Mouse (Mus musculus): ENCODE measurements around the gene Vegfd.

Gene Vegfd

DNA sequence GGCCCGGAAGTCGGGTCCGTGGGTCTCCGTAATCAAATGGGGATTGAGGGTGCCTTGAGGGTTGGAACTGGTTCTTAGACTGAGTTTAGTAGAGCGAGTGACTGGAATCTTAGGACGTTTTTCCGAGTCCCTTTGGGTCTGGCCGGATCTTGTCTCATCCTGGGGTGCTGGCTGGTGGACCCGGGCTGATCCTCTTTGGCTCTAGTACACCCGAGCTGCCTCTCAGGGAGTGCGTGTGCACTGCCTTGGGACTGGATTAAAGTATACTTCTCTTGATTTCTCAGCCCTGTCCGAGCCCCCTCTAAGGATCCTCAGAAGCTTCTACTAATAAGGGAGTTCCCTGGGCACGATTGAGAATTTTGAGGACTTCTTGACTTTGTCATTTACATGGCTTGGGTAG, 46.8 kb downstream of the Vegfd start:
- no peak for DNase-seq (ENCODE audit: low read depth, low spot score)

DNA sequence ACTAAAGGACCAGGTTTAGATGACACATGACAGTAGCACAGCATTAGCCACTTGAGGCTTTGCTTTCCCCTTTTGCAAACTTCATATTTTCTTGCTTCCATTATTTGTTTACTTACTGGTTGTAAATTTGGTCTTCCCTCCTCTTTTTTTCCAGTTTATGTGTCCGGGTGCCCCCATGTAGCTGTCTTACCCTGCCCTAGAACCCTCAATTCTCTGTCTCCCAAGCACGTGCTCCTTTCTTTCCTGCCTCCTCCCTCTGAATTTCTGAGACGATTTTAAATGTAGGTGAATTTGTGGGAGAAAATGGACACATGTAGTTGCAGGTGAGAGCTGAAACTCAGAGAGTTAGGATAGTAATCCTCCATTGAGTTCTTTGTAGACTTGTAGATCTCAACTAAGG, 47.3 kb downstream of the Vegfd start:
- DNase-seq (ENCODE audit: low read depth, low spot score): no peak

DNA sequence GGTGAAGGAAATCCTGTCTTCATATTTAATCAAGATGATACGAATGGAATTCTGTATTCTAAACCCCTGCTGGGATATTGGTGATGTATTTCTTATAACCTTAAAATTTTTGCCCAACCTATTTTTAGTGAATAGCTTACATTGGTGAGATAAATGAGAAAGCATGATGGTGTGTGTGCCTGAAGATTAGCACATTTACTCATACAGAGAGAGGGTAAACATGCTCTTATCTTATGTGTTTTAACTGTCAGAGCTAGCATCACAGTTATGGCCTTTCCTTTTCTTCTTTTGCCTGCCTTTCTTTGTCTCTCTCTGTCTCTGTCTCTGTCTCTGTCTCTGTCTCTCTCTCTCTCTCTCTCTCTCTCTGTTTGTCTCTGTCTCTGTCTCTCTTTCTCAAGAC, 51.6 kb downstream of the Vegfd start:
- DNase-seq (ENCODE audit: low read depth, low spot score): no peak

DNA sequence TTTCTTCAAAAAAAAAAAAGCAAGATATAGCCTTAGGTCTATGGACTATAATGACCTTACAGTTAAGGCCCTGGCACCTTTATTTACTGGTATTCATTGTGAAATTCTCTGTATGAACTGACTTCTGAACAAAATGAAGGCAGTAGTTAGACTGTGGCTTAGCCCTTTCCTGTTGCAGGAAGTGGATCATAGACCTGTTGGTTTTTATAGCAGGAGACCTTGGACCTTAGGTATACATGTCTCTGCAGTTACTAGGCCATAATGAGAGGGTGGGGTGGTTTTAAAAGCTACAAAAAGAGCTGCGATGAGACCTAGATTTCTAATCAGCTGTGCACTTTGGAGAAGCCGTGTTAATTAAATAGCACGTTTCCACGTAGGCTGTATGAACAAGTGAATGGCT, 54.1 kb downstream of the Vegfd start:
- DNase-seq (ENCODE audit: low read depth, low spot score): no peak

DNA sequence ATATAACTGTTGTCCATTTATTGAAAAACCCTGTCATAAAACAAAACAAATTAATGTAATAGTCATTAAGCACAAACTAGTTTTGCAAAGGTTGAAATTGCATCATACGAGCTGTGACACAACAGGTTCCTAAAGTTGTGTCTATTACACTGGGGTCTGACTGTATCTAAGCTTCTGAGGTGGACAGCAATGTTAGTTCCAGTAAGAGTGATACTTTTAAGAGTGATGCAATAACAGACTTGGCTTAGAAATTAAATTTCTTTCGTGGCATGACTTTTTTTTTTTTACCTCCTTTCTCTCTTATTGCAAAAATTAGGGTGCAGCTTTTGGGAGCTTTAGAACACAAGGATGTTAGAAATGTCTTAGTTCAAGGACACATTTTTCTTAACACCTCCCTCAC, 55.0 kb downstream of the Vegfd start:
- no peak for DNase-seq (ENCODE audit: low read depth, low spot score)

DNA sequence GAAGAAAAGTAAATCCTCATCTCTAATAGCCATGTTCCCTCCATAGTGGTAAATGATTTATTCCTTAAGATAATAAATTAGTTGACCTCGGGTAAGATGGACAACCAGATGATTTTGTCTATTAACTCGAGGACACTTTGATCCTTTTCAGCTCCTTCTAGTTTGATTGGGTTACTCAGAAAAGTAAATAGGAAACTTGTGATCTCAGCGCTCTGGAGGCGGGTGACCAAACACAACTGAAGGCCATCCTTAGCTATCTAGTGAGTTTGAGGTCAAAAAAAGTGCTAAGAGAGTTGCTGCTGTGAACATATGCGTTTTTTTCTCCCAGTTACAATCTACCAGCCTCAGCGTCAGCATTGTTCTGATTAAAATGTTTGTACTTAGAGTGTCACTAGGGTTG, 57.4 kb downstream of the Vegfd start:
- DNase-seq (ENCODE audit: low read depth, low spot score): no peak

DNA sequence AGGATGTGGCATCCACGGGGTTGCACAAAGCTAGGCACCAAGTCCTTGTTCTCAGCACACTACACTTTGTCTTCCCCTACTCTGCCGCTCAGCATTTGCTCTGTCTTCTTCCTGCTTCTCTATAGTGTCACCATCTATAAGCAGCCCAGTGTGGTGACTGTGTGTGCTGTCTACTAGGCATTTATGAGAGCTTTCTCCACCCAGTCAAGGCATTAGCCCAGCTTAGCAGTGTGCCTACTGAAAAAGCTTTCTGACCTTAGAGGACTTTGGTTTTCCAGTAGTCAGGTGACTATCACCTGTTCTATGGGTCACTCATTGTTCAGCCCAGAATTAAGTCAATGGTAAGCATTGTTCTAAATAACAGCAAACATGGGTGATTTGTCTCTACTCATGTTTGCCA, 58.0 kb downstream of the Vegfd start:
- DNase-seq (ENCODE audit: low read depth, low spot score): no peak

DNA sequence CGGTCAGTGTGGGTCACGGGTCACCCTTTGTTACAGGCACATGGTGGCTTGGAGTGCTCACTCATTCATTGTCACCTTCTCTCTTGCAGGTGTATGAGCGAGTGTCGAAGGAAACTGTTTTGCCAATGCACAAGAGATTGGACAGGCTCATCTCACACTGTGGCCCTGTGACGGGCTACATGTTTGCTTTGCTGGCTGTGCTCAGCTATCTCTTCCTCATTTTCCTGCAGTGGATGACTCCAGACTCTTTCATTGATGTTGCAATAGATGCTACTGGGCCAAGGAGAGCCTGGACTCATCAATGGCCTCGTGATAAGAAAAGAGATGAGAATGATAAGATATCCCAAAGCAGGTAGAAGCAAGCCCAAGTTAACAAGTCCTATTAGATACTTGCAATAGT, 58.4 kb downstream of the Vegfd start:
- no peak for DNase-seq (ENCODE audit: low read depth, low spot score)

DNA sequence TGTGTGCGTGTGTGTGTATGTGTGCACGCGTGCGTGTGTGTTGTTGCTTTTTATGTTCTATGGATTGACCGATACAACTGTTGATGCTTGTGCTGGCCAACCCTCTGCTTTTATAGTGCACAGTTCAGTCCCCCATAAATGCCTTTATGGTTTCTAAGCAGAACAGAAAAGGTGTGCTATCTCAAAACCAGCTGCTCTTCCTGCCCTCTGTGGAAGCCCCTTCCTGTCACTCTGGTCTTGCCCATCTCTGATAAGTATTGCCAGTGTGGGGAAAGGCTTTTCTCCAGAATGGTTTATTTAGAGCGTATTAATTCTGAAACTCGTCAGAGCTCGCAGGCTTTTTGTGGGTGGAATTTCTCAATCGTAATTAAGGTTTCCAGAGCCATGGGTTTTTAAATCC, 59.5 kb downstream of the Vegfd start:
- no peak for DNase-seq (ENCODE audit: low read depth, low spot score)

DNA sequence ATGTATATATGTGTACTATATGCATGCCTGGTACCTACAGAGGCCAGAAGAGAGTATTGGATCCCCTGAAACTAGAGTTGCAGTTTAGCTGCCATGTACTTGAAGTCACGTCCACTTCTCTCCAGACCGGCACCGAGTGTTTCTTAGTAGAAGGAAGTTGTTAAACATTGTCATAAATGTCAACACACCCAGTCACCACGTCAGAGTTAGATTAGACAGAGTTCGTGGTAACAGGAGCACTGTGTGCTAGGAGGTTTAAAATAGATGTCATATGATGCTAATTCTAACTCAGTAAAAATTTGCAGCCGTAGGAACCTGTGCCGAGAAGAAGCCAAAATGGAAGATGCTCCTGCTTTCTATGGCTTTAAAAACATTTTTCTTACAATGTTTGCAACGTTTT, 63.5 kb downstream of the Vegfd start, which contains the start of gene Asb11:
Gene Asb11, plus strand, starts transcription at position 286 of the 400 bp plus-strand sequence.
- DNase-seq (ENCODE audit: low read depth, low spot score): no peak

DNA sequence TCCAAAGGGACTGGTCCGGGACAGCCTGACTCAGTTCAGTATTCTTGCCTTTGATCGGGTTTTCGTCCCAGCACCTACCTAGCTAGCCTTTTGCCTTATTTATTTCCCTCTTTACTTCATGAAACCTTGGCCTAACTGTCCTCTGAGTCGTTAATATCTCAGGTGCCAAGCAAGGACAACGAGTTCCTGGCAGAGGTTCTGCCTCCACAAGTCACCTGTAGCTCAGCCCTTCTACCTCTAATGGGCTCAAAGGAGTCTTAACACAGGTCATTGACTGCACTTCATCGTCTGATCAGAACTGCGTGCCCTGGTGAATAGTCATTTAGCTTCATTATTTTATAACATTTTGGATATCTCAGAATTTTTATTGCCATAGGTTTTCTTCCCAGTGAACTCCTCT, 66.3 kb downstream of the Vegfd start:
- DNase-seq (ENCODE audit: low read depth, low spot score): no peak

DNA sequence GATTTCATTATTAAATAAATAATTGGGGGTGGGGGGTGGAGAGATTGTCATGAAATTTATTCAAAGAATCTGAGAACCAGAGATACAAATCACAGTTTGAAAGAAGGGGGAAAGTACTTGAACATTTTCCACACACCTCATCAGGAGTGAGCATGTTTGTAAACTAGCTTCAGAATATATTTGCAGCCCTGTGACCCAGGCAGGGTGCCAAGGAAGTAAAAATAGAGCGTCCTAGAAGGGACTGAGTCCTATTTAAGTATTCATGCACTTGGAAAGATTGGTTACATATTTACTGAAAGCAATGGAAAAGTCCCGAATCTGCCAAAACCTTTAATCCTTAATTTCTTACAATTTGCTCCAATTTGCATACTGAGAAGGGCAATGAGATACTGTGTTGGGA, 67.0 kb downstream of the Vegfd start:
- no peak for DNase-seq (ENCODE audit: low read depth, low spot score)

DNA sequence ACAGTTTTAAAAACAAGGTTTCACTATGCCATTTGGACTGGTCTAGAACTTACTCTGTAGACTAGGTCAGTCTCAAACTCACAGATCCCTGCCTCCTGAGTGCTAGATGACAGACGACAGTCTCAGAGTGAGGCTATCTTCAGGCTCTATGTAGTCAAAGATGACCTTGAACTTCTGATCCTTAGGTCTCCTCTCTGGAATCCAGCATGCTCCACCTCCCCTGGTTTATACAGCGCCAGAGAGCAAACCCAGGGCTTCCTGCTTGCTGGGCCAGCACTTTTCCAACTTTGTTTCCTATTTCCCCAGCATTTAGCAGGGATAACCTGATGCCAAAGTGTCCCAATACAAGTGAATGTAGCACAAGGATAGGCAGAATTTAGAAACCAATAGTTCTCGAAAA, 67.5 kb downstream of the Vegfd start:
- DNase-seq (ENCODE audit: low read depth, low spot score): no peak

DNA sequence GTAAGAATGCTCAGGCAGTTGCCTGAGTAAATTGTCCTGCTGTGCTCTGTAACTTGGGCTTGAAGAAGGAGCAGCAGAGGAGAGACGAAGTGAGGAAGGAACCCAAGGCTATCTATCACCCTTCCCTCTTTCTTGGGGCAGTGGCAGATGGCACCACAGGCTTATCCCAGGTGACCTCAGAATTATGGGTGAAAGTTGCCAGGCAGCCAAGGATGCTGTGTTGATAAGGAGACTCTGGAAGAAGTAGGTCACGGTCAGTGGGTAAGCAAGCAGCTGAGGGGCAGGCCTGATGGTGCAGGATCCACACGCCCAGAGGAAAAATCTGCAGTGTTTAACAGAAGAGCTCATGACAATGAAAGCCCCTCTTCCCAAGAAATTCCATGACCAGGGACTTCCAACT, 68.1 kb downstream of the Vegfd start:
- DNase-seq (ENCODE audit: low read depth, low spot score): no peak

DNA sequence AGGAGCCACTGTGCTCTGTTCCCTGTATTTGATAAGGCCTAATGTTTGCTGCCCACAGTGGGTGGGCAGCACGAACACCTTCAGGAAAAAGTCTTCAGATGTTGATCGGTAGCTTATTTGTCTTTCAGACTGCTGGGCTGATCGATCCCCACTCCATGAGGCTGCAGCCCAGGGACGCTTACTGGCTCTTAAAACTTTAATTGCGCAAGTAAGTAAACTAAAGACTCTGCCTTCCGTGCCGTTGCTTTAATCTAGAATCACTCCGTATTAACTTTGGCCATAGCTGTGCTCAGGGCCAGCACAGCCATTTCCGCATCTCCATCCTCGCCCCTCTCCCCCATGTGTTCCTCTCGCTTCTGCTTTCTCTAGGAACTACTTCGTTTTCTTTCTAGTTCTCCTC, 72.4 kb downstream of the Vegfd start:
- no peak for DNase-seq (ENCODE audit: low read depth, low spot score)

DNA sequence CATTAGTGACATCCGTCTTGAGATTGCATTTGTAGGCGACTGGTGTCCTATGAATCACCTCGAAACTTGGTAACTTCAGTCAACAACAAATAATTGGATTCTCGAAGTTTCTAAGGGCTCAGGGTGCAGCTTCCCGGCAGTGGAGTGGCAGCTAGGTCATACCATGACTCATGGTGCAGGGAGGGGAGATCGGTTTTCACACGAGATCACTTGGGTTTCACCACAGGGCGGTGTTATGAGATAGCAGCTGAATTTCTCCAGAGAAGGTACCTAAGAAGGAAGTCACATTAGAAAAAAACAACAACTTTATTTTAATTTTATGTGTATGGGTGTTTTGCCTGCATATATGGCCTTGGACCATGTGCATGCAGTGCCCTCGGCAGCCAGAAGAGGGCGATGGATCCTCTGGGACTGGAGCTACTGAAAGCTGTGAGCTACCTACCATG, 73.0 kb downstream of the Vegfd start:
- DNase-seq (ENCODE audit: low read depth, low spot score): peak; percentile 7

DNA sequence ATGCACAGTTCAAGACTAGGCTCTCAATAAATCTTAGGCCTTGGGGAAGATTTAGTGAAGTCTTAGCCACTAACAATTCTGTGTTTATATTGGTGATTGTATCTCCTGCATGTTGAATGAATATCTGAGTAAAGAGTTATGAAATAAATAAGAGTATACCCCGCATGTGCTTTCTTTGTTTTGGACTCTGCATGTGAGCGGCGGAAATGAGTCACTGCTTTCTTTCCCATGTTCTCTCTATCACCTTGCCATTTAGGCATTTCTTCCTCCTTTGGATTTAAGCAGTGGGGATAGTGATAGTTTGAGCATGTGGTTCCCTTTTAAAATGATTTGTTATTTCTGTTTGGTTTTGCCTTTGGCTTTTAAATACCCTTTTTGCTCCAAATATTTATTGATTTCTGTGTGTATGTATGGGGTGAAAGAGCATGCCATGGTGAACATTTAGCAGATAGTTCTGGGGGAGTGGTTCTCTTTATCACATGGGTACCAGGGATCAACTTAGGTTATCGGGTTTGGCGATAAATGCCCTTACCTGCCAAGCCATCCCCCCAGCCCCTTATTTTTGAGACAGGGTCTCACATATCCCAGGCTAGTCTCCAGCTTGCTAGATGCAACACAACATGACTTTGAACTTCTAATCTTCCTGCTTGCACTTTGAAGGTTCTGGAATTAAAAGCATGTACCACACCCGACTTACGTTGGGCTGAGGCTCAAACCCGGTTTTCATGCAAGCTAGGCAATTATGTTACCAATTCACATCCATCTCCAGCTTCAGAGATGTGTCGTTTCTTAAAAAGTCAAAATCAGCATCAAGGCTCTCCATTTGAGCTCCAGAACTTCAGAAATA, 73.9 kb downstream of the Vegfd start:
- no peak for DNase-seq (ENCODE audit: low read depth, low spot score)

DNA sequence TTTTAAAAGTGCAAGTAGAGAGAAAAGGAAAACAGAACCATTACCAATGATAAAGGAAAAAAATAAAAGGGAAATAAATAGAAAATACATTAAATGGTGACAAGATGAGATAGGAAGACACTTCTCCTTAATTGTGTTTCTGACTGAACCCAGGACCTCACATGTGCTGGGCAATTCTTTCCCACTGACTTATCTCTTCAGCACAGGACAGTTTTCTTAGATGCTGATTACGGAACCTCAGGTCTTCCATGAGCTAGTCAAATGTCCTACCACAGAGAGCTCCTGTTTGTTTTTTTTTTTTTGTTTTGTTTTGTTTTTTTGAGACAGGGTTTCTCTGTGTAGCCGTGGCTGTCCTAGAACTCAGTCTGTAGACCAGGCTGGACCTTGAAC, 74.5 kb downstream of the Vegfd start:
- no peak for DNase-seq (ENCODE audit: low read depth, low spot score)

DNA sequence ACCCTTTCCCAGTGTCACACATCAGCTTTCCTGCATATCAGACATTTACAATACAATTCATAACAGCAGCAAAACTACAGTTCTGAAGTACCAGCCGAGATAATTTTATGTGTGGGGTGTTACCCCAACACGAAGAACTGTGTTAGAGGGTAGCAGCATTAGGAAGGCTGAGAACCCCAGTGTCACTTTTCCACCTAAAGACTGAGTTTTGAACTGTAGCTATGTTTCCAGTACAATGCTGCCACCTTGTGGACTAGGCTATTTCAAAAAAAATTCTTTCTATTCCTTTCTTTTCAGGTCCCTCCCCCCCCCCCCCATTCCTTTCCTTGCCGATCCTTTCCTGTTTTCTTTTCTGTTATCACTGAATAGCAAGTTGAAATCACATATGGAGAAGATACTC, 76.0 kb downstream of the Vegfd start:
- peak; percentile 49 for DNase-seq (ENCODE audit: low read depth, low spot score)

All from A20 (cell line).